Mouse (Mus musculus): ENCODE measurements around the gene Setd3.

DNA sequence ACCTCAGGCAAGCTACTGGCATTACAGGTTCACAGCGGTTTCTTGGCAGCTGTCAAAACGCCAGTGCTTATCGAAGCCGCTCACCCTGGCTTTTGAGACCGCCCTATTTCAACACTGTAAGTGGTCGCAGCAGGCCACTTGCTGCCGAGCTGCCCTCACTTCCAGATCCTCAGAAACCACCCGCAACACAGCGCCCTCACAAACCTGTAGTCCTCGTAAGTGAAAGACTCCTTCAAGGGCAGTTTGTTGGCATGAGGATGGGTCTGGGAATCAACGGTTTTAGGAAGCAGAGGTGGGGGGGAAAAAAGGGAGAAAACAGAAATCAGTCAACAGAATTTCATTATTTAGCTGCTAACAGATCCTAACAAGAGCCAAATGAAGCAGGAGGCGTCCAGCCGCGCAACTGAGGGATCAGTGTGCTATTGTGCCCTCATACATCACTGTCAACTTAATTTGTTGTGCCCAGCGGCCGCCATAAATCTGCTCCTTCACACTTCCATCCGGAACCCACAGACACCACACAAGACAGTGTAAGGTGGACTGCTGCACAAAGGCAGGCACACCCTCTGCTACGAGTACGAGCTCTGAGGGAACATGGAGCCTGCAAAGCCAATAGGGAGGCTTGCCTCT lies 60.1 kb downstream of the Setd3 start:
- TF ChIP-seq POLR2A (IDR thresholded peaks at IDR 0.05; ENCODE audit: borderline replicate concordance, control insufficient read depth, low read depth, low read length) (no peak), CTCF (IDR thresholded peaks at IDR 0.05; ENCODE audit: control insufficient read depth, insufficient read depth, low read length) (no peak)

Data from bone marrow, adult 2 months (tissue).